Mouse (Mus musculus) forebrain, embryonic 16.5 days (tissue): ENCODE measurements at regions not wholly inside any gene's neighbourhood (a gene's known extent, or its start where the extent isn't known, plus 50 kb on each side); places are given as distances from the start of the nearest gene placed in this dataset.

Source experiments
- ATAC-seq: fragments of 200-750 bp; cut with Nextera tagmentation; 2 replicates; pipeline ENCODE4 v1.8.0; 2017; ENCODE audit warnings: mild to moderate bottlenecking, moderate library complexity
- H3K27ac ChIP-seq: fragments of 300-500 bp; sonication (generic); 2 replicates; pipeline ENCODE4 v1.5.1; 2014; ENCODE audit warnings: low read length, control low read depth
- H3K27me3 ChIP-seq: fragments of 300-500 bp; sonication (generic); replicated peaks from 2 replicates; pipeline ENCODE4 v1.6.1; 2014; ENCODE audit warnings: low read length; ENCODE audit not compliant: control insufficient read depth, insufficient read depth
- H3K36me3 ChIP-seq: fragments of 300-500 bp; sonication (generic); 2 replicates; pipeline ENCODE4 v1.6.1; 2014; ENCODE audit not compliant: control insufficient read depth, insufficient read depth
- H3K4me1 ChIP-seq: fragments of 300-500 bp; sonication (generic); replicated peaks from 2 replicates; pipeline ENCODE4 v1.6.1; 2014; ENCODE audit warnings: low read length; ENCODE audit not compliant: control insufficient read depth, insufficient read depth
- H3K4me2 ChIP-seq: fragments of 300-500 bp; sonication (generic); 2 replicates; pipeline ENCODE4 v1.6.1; 2014; ENCODE audit warnings: mild to moderate bottlenecking, low read length, control low read depth
- H3K4me3 ChIP-seq: fragments of 300-500 bp; sonication (generic); replicated peaks from 2 replicates; pipeline ENCODE4 v1.5.1; 2014; ENCODE audit warnings: mild to moderate bottlenecking, low read length, control low read depth
- H3K9ac ChIP-seq: fragments of 300-500 bp; sonication (generic); replicated peaks from 2 replicates; pipeline ENCODE4 v1.6.1; 2014; ENCODE audit warnings: low read depth, low read length, control low read depth
- H3K9me3 ChIP-seq: fragments of 300-500 bp; sonication (generic); 2 replicates; pipeline ENCODE4 v1.6.1; 2016; ENCODE audit warnings: low read length; ENCODE audit not compliant: control insufficient read depth
- WGBS: fragments of 180-500 bp; shearing (Covaris S2); extraction: QIAGEN DNeasy Blood & Tissue Kit; methylation state at CpG from one replicate; pipeline ENCODE4 v1.1.7; 2014; 5-methylcytosine and 5-hydroxymethylcytosine counted together

- no peak for ATAC-seq
- no peak overlapping the region for H3K9ac ChIP-seq
- WGBS = 88% methylated on average over 4 of the region's 4 CpGs
These were observed 222.0 kb downstream of the Rpl36a-ps1 start for GRCm38 (mm10) chr14:98772080-98772479.

DNA sequence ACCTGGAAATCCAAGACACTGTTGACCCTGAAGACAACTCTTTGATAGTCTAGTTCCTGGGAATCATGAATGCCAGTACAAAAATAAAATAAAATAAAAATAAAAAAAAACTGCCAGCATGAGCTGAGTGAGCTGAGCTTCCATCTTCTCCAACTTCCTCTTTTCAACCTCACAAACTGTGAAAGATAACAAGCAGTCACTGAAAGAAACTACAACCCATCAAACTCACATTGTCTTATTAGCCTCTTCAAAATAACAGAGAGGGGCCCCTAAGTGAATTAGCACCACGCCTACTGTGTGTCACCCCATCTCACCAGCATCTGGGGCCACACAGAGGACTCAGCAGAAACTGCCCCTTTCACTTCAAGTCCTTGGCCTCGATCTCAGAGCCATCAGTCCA is 225.3 kb downstream of the Rpl36a-ps1 start:
- Histone ChIP-seq H3K27me3 (no peaks in the 10 kb centered on the region), H3K9me3 (no peaks in the 10 kb centered on the region), H3K36me3 (no peaks in the 10 kb centered on the region), H3K4me2 (no peak overlapping the region), H3K27ac (no peak overlapping the region), H3K4me3 (no peak overlapping the region), H3K4me1 (no peaks in the 10 kb centered on the region), H3K9ac (no peak overlapping the region)
- ATAC-seq = no peak
- WGBS = 82% methylated on average over 2 of the region's 2 CpGs

More at GRCm38 (mm10) chr14:98772080-98772479, 222.0 kb downstream of the Rpl36a-ps1 start:
- H3K4me3 ChIP-seq = no peak overlapping the region
- H3K27me3 ChIP-seq = no peaks in the 10 kb centered on the region
- H3K27ac ChIP-seq = no peak overlapping the region
- H3K4me2 ChIP-seq = no peak overlapping the region
- H3K4me1 ChIP-seq = no peaks in the 10 kb centered on the region
- H3K36me3 ChIP-seq = no peaks in the 10 kb centered on the region
- H3K9me3 ChIP-seq = no peaks in the 10 kb centered on the region

DNA sequence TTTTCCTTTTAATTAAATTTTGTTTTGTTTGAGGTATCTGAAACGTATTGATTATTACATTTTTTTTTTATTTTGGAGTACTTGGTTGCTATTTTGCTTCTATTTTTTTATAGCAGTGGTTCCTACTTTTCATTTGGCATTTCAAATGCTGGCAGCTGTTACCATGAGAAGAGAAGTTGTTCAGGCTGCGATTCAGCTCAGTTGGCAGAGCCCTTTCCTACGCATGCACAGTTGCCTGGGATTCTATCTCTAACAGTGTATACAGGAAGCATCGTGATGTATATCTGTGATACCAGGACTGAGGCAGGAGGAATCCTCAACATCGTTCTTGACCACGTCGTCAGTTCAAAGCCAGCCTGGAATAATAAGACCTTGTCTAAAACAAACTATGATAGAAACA is 226.6 kb downstream of the Rpl36a-ps1 start:
- H3K9ac ChIP-seq = no peak overlapping the region
- H3K4me3 ChIP-seq = no peak overlapping the region
- H3K9me3 ChIP-seq = no peaks in the 10 kb centered on the region
- no peak overlapping the region for H3K4me2 ChIP-seq
- no peak for ATAC-seq
- no peaks in the 10 kb centered on the region for H3K27me3 ChIP-seq
- H3K27ac ChIP-seq = no peak overlapping the region
- 72% methylated on average over 7 of the region's 7 CpGs for WGBS
- no peaks in the 10 kb centered on the region for H3K4me1 ChIP-seq
- no peaks in the 10 kb centered on the region for H3K36me3 ChIP-seq

- Histone ChIP-seq H3K4me3 (no peak overlapping the region), H3K4me1 (no peaks in the 10 kb centered on the region), H3K36me3 (no peaks in the 10 kb centered on the region), H3K27ac (no peak overlapping the region), H3K27me3 (no peaks in the 10 kb centered on the region), H3K9ac (no peak overlapping the region), H3K9me3 (no peaks in the 10 kb centered on the region), H3K4me2 (no peak overlapping the region)
- no peak for ATAC-seq
These were observed 228.8 kb downstream of the Rpl36a-ps1 start for GRCm38 (mm10) chr14:98765358-98765757.

- Histone ChIP-seq H3K36me3 (no peaks in the 10 kb centered on the region), H3K9ac (no peak overlapping the region), H3K4me2 (no peak overlapping the region), H3K27me3 (no peaks in the 10 kb centered on the region), H3K4me3 (no peak overlapping the region), H3K27ac (no peak overlapping the region), H3K9me3 (no peaks in the 10 kb centered on the region), H3K4me1 (no peaks in the 10 kb centered on the region)
- 91% methylated on average over 6 of the region's 6 CpGs for WGBS
- ATAC-seq = no peak
These were observed 243.4 kb downstream of the Rpl36a-ps1 start for GRCm38 (mm10) chr14:98750766-98751165.

DNA sequence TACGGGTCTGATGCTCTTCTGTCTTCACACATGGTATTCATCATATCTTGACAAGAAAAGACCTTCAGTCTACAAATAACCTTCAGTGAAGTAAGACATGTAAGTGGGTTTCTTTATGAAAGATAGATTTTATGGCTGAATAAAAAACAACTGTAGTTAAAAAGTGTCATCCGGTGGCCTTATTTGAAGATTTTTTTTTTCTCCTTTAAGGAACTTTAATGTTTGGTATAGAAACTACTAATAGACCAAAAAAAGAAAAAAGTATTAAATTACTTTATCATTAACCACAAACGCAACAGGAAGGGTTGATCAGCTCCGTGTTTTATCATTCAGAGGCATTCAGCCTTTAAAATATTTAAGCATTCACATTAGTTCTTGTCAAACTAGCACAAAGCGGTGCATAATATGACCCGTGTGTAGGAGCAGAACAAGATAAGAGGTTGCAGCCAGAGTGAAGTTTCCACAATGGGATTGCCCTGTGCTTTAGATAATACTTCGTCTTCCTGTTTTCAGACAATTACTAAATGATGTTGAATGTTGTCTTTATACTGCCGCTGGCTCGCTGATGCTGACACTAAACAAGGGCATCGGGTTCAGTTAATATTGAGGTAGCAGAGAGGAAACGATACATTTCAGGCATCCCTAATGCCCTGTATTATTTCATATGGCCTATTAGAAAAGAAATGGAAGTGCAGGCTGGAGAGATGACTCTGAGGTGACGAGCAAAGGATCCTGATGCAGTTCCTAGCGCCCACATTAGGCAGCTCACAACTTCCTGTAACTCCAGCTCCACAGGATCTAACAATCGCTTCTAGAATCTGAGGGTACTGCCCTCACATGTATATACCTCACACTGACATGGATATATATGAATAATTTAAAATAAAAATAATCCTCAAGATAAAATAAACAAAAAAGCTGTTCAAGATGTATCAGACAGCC is 244.8 kb downstream of the Rpl36a-ps1 start:
- ATAC-seq = no peak
- Histone ChIP-seq H3K9ac (no peak overlapping the region), H3K4me3 (no peak overlapping the region), H3K36me3 (no peaks in the 10 kb centered on the region), H3K27me3 (no peaks in the 10 kb centered on the region), H3K27ac (no peak overlapping the region), H3K4me1 (no peaks in the 10 kb centered on the region), H3K9me3 (no peaks in the 10 kb centered on the region), H3K4me2 (no peak overlapping the region)
- 91% methylated on average over 14 of the region's 14 CpGs for WGBS

DNA sequence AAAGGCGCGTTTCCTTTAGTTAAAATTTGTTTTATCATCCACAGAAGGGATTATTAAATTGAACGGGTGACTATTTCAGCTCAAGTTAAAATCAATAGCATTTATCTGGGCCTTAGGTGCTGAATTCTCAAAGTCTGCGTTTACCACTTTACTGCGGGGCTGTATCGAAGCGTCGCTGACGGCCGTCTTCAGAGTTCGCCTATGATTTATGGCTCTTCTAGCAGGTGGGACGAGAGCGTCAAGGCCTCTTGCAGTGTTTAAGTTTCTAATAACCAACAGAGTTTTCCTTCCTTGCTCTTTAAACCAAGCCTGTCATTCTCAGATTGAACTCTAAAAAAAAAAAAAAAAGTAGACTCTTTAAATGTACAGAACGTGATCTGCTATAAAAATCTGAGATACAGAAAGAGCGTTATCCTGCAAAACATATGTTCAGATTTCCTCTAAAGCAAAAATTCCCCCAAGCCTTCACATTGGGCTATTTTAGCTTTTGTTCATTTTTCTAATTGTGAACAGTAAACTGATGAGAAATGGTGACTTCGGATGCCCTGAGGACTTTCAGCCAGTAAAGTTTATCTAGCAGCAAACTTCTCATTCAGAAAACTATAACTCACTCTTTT is 246.9 kb downstream of the Rpl36a-ps1 start:
- H3K4me2 ChIP-seq = no peak overlapping the region

GRCm38 (mm10) chr14:98730375-98730774 is 263.7 kb downstream of the Rpl36a-ps1 start:
- H3K9ac ChIP-seq = no peak overlapping the region
- H3K4me2 ChIP-seq = no peak overlapping the region
- no peaks in the 10 kb centered on the region for H3K9me3 ChIP-seq
- H3K27me3 ChIP-seq = no peaks in the 10 kb centered on the region
- no peaks in the 10 kb centered on the region for H3K4me1 ChIP-seq
- 92% methylated on average over 3 of the region's 3 CpGs for WGBS
- H3K4me3 ChIP-seq = no peak overlapping the region
- H3K27ac ChIP-seq = no peak overlapping the region
- no peak for ATAC-seq
- no peaks in the 10 kb centered on the region for H3K36me3 ChIP-seq

More for the DNA sequence above, 246.9 kb downstream of the Rpl36a-ps1 start:
- no peak for ATAC-seq
- WGBS = 90% methylated on average over 16 of the region's 16 CpGs
- Histone ChIP-seq H3K4me1 (no peaks in the 10 kb centered on the region), H3K36me3 (no peaks in the 10 kb centered on the region), H3K27ac (no peak overlapping the region), H3K9me3 (no peaks in the 10 kb centered on the region), H3K27me3 (no peaks in the 10 kb centered on the region), H3K9ac (no peak overlapping the region), H3K4me3 (no peak overlapping the region)

GRCm38 (mm10) chr14:98728863-98729262 is 265.3 kb downstream of the Rpl36a-ps1 start:
- no peak overlapping the region for H3K4me2 ChIP-seq
- WGBS = 74% methylated on average over 2 of the region's 2 CpGs
- no peaks in the 10 kb centered on the region for H3K27me3 ChIP-seq
- no peak overlapping the region for H3K4me3 ChIP-seq
- H3K27ac ChIP-seq = no peak overlapping the region
- H3K9me3 ChIP-seq = no peaks in the 10 kb centered on the region
- H3K9ac ChIP-seq = no peak overlapping the region
- H3K36me3 ChIP-seq = no peaks in the 10 kb centered on the region
- ATAC-seq = no peak
- H3K4me1 ChIP-seq = no peaks in the 10 kb centered on the region
